Mouse (Mus musculus): ENCODE data around the gene Atxn3. TPM values are rescaled to one million over a fixed set of nuclear protein-coding genes. Genes with fewer than 3 reads are reported as not detected.
"Not testable (repeated sequence)": the region's sequence is repeated elsewhere in the genome, so short reads cannot be mapped to it uniquely, and the experiment has no call there.

The Atxn3 gene
- total and polyA plus RNA-seq, 2 experiments from 2014 or later: 8.0 to 12.4 TPM

DNA sequence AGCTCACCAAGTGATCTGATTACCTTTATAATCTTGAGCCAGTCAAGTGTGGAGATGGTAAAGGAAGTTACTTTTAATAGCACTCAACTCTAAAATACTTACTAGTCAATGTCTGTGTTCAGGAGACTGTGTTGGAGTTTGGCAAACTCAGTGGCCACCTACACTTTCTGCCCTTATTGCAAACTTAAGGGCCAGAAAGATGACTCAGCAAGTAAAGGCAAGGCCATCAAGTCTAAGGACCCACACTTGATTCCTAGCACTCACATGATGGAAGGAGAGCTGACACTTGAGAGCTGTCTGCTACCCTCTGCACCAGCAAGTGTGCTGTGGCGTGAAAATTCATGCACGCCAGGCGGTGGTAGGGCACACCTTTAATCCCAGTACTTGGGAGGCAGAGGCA is 14.2 kb upstream of the Atxn3 start:
- Histone ChIP-seq H3K27ac (ENCODE audit: low read depth, low read length) (no peak overlapping the region), H3K4me1 (ENCODE audit: insufficient read depth, low read length) (peaks cover 10% of the 10 kb centered on the region; the same call in 1 of the 2 replicates), H3K4me3 (ENCODE audit: low read depth, low read length) (no peak overlapping the region), H3K36me3 (ENCODE audit: insufficient read depth, low read length) (0 out of 2 replicates have a peak, but pooled peaks cover 4% of the 10 kb centered on the region), H3K4me2 (ENCODE audit: low read depth, low read length, poor library complexity, severe bottlenecking) (no peak overlapping the region), H3K9me3 (ENCODE audit: low read length) (no peaks in the 10 kb centered on the region), H3K27me3 (ENCODE audit: insufficient read depth, low read length) (no peaks in the 10 kb centered on the region), H3K9ac (replicated peaks; ENCODE audit: low read length, poor library complexity, severe bottlenecking) (no peak overlapping the region)
- TF ChIP-seq CTCF (IDR thresholded peaks at IDR 0.05): no peak
- 92% methylated on average over 3 of the region's 3 CpGs for WGBS
- DNase-seq (ENCODE audit: low spot score) (no peak), ATAC-seq (ENCODE audit: low FRiP score) (no peak)

DNA sequence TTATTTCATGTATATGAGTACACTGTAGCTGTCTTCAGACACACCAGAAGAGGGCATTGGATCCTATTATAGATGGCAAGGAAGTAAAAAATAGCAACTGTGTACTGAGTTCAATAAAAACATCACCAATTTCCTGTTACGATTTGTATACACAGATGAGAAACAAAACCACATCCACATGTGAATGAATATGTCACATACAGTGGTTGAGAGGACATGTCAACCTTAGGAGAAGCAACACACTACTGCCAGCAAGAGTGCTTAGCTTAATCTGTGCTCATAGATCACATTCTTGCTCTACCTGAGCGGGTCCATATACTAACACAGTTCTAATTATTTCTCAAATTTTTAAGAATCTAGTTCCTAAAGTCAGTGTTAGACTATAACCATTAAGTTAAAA is 13.3 kb upstream of the Atxn3 start:
- WGBS: 97% methylated on average over 2 of the region's 2 CpGs
- H3K27ac ChIP-seq (ENCODE audit: low read depth, low read length): no peak overlapping the region
- ATAC-seq (ENCODE audit: low FRiP score) (no peak), DNase-seq (ENCODE audit: low spot score) (no peak)
- 0 out of 2 replicates have a peak, but pooled peaks cover 4% of the 10 kb centered on the region for H3K36me3 ChIP-seq (ENCODE audit: insufficient read depth, low read length)
- peaks cover 4% of the 10 kb centered on the region; the same call in 1 of the 2 replicates for H3K4me1 ChIP-seq (ENCODE audit: insufficient read depth, low read length)
- H3K4me3 ChIP-seq (ENCODE audit: low read depth, low read length): no peak overlapping the region
- TF ChIP-seq CTCF (IDR thresholded peaks at IDR 0.05): no peak
- H3K27me3 ChIP-seq (ENCODE audit: insufficient read depth, low read length): no peaks in the 10 kb centered on the region
- no peak overlapping the region for H3K4me2 ChIP-seq (ENCODE audit: low read depth, low read length, poor library complexity, severe bottlenecking)
- H3K9me3 ChIP-seq (ENCODE audit: low read length): no peaks in the 10 kb centered on the region
- no peak overlapping the region for H3K9ac ChIP-seq (replicated peaks; ENCODE audit: low read length, poor library complexity, severe bottlenecking)

DNA sequence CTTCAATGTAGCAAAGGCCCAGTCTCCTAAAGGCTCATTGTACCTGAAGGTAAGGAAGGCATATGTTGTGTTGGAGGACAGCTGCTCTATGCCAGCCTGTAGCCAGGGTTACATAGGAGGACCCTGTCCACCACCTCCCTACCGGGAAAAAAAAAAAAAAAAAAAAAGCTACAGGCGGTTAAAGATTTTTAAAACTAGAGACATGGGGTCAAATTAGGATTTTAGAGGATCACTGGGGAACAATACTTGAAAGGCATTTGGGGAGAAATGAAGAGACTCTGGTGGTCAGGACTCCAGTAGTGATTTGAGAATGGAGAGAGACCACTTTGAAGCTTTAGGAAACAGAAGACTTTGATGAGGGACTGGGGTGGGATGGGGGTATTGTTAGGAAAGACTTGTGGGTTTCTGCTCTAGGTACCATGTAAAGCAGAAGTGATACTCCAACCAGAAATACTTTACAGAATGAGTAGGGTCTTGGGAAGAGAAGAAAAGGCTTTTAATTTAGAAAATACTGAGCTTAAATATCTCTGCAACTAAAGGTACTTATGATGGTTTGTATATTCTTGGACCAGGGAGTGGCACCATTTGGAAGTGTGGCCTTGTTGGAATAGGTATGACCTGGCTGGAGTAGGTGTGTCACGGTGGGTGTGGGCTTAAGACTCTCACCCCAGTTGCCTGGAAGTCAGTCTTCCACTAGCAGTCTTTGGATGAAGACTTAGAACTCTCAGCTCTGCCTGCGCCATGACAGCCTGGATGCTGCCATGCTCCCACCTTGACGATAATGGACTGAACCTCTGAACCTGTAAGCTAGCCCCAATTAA is 1.1 kb upstream of the Atxn3 start:
- H3K4me1 ChIP-seq (ENCODE audit: insufficient read depth, low read length); H3K36me3 ChIP-seq (ENCODE audit: insufficient read depth, low read length); ATAC-seq (ENCODE audit: low FRiP score); H3K4me3 ChIP-seq (ENCODE audit: low read depth, low read length); H3K9me3 ChIP-seq (ENCODE audit: low read length); H3K27me3 ChIP-seq (ENCODE audit: insufficient read depth, low read length); DNase-seq (ENCODE audit: low spot score); H3K4me2 ChIP-seq (ENCODE audit: low read depth, low read length, poor library complexity, severe bottlenecking); H3K27ac ChIP-seq (ENCODE audit: low read depth, low read length); H3K9ac ChIP-seq (replicated peaks; ENCODE audit: low read length, poor library complexity, severe bottlenecking): not testable (repeated sequence)
- WGBS: 93% methylated on average over 5 of the region's 5 CpGs

- Histone ChIP-seq H3K4me1 (ENCODE audit: insufficient read depth, low read length) (peaks cover 7% of the 10 kb centered on the region; the same call in 1 of the 2 replicates), H3K36me3 (ENCODE audit: insufficient read depth, low read length) (no peaks in the 10 kb centered on the region), H3K9me3 (ENCODE audit: low read length) (no peaks in the 10 kb centered on the region), H3K9ac (replicated peaks; ENCODE audit: low read length, poor library complexity, severe bottlenecking) (no peak overlapping the region), H3K4me3 (ENCODE audit: low read depth, low read length) (peak overlapping the region; percentile 93; the same call in 1 of the 2 replicates), H3K27ac (ENCODE audit: low read depth, low read length) (no peak overlapping the region), H3K27me3 (ENCODE audit: insufficient read depth, low read length) (no peaks in the 10 kb centered on the region), H3K4me2 (ENCODE audit: low read depth, low read length, poor library complexity, severe bottlenecking) (peak overlapping the region; percentile 72)
- no peak for TF ChIP-seq CTCF (IDR thresholded peaks at IDR 0.05)
- DNase-seq (ENCODE audit: low spot score) (no peak), ATAC-seq (ENCODE audit: low FRiP score) (no peak)
- WGBS: 62% methylated on average over 9 of the region's 9 CpGs
Observed at GRCm38 (mm10) chr12:101958556-101958955, 510 bp upstream of the Atxn3 start.

- ATAC-seq (ENCODE audit: low FRiP score) (no peak), DNase-seq (ENCODE audit: low spot score) (no peak)
- Histone ChIP-seq H3K27ac (ENCODE audit: low read depth, low read length) (peak overlapping the region; percentile 72), H3K9me3 (ENCODE audit: low read length) (no peaks in the 10 kb centered on the region), H3K27me3 (ENCODE audit: insufficient read depth, low read length) (no peaks in the 10 kb centered on the region), H3K9ac (replicated peaks; ENCODE audit: low read length, poor library complexity, severe bottlenecking) (peak overlapping the region; percentile 59), H3K4me1 (ENCODE audit: insufficient read depth, low read length) (peaks cover 7% of the 10 kb centered on the region; the same call in 1 of the 2 replicates), H3K4me3 (ENCODE audit: low read depth, low read length) (peak overlapping the region; percentile 93), H3K4me2 (ENCODE audit: low read depth, low read length, poor library complexity, severe bottlenecking) (peak overlapping the region; percentile 72), H3K36me3 (ENCODE audit: insufficient read depth, low read length) (no peaks in the 10 kb centered on the region)
- TF ChIP-seq CTCF (IDR thresholded peaks at IDR 0.05): no peak
- WGBS: 12% methylated on average over 26 of the region's 26 CpGs
Observed at GRCm38 (mm10) chr12:101957079-101957941, 736 bp downstream of the Atxn3 start.

- not testable (repeated sequence) for H3K4me3 ChIP-seq (ENCODE audit: low read depth, low read length); H3K36me3 ChIP-seq (ENCODE audit: insufficient read depth, low read length); H3K4me1 ChIP-seq (ENCODE audit: insufficient read depth, low read length); ATAC-seq (ENCODE audit: low FRiP score); H3K27me3 ChIP-seq (ENCODE audit: insufficient read depth, low read length); DNase-seq (ENCODE audit: low spot score); H3K4me2 ChIP-seq (ENCODE audit: low read depth, low read length, poor library complexity, severe bottlenecking); H3K27ac ChIP-seq (ENCODE audit: low read depth, low read length); H3K9me3 ChIP-seq (ENCODE audit: low read length); H3K9ac ChIP-seq (replicated peaks; ENCODE audit: low read length, poor library complexity, severe bottlenecking)
- 99% methylated on average over 8 of the region's 8 CpGs for WGBS
Observed at GRCm38 (mm10) chr12:101955821-101956220, 2.2 kb downstream of the Atxn3 start.

Data from midbrain, postnatal 0 days (tissue).